Mouse (Mus musculus) G1E (cell line): ENCODE results near the gene Gm49450. TPM values are rescaled to one million over a fixed set of nuclear protein-coding genes. Genes with fewer than 3 reads are reported as not detected.

Source experiments
- ATAC-seq: 2 replicates; pipeline ENCODE4 v1.8.0; 2016; ENCODE audit warnings: mild to moderate bottlenecking; ENCODE audit not compliant: insufficient number of reproducible peaks, poor library complexity, low FRiP score, severe bottlenecking; ENCODE audit errors: extremely low read depth
- DNase-seq: peaks from one replicate; pipeline ENCODE4 v3.0.0; 2012; ENCODE audit warnings: low spot score
- H3K27me3 ChIP-seq: 2 replicates; pipeline ENCODE4 v1.6.1; 2012; ENCODE audit warnings: mild to moderate bottlenecking, low read length, inconsistent platforms; ENCODE audit not compliant: insufficient read depth
- H3K36me3 ChIP-seq: replicated peaks from 2 replicates; pipeline ENCODE3; 2012; ENCODE audit warnings: mild to moderate bottlenecking, inconsistent platforms
- H3K4me1 ChIP-seq: 2 replicates; pipeline ENCODE4 v1.6.1; 2012; ENCODE audit warnings: low read depth, low read length, inconsistent platforms, mixed read lengths; ENCODE audit not compliant: insufficient read depth
- H3K4me3 ChIP-seq: 2 replicates; pipeline ENCODE4 v1.5.1; 2012; ENCODE audit warnings: low read depth, mild to moderate bottlenecking, inconsistent platforms, low read length, moderate library complexity, mixed read lengths
- H3K9me3 ChIP-seq: replicated peaks from 2 replicates; pipeline ENCODE4 v1.6.1; 2012; ENCODE audit warnings: inconsistent platforms
- CTCF ChIP-seq: IDR thresholded peaks from 2 replicates; pipeline ENCODE4 v1.5.1; 2012; ENCODE audit warnings: low read depth, low read length, inconsistent platforms, mixed read lengths
- GATA1 ChIP-seq: IDR thresholded peaks from 2 replicates; pipeline ENCODE4 v1.6.1; 2012; ENCODE audit warnings: borderline replicate concordance, low read length, inconsistent platforms, mixed read lengths
- GATA2 ChIP-seq: IDR thresholded peaks from 2 replicates; pipeline ENCODE4 v1.6.1; 2012; ENCODE audit warnings: low read depth, low read length, inconsistent platforms, borderline replicate concordance
- POLR2AphosphoS5 ChIP-seq: IDR thresholded peaks from 2 replicates; pipeline ENCODE4 v1.6.1; 2012; ENCODE audit warnings: low read depth, low read length, inconsistent platforms; ENCODE audit not compliant: insufficient replicate concordance
- TAL1 ChIP-seq: conservative IDR thresholded peaks from 2 replicates; pipeline ENCODE4 v1.6.1; 2012; ENCODE audit warnings: low read depth, low read length, inconsistent platforms, mixed read lengths
- polyA plus RNA-seq: library from polyadenylated mRNA; stranded (reverse); fragments of >175 nt; gene quantifications from 2 replicates; pipeline ENCODE4 v1.2.3, GENCODE M21; 2012
- total RNA-seq, 2 experiments: library from RNA; stranded (forward) in 1 of 2; stranded (reverse) in 1 of 2; fragments of 200-1000 nt in 1 of 2; fragments of >200 nt in 1 of 2; fragmentation: Nextera tagmentation in 1 of 2; gene quantifications; 2 replicates each; pipeline ENCODE4 v1.2.3; 2014 to 2017

Gene Gm49450
- total and polyA plus RNA-seq, 3 experiments, result not detected

- ATAC-seq, result no peak
- peaks cover 45% of the 10 kb centered on the region for H3K4me1 ChIP-seq
- DNase-seq, result no peak
- TF ChIP-seq CTCF (no peak), GATA2 (no peak), TAL1 (no peak), GATA1 (no peak), POLR2AphosphoS5 (no peak)
- H3K27me3 ChIP-seq, result peaks cover 57% of the 10 kb centered on the region
- peaks cover 7% of the 10 kb centered on the region for H3K9me3 ChIP-seq
- no peak overlapping the region for H3K4me3 ChIP-seq
- H3K36me3 ChIP-seq, result no peaks in the 10 kb centered on the region
Observed at GRCm38 (mm10) chr15:98893036-98893435, 60.3 kb downstream of the Gm49450 start.

GRCm38 (mm10) chr15:98891907-98892606 lies 61.3 kb downstream of the Gm49450 start:
- H3K4me3 ChIP-seq, result no peak overlapping the region
- no peak for TF ChIP-seq GATA1
- TF ChIP-seq CTCF, result peak; percentile 39; the same call in 1 of the 2 replicates
- peaks cover 7% of the 10 kb centered on the region for H3K9me3 ChIP-seq
- H3K36me3 ChIP-seq, result no peaks in the 10 kb centered on the region
- peaks cover 42% of the 10 kb centered on the region for H3K4me1 ChIP-seq
- peaks cover 50% of the 10 kb centered on the region for H3K27me3 ChIP-seq
- peak; percentile 63 for DNase-seq
- peak; percentile 40 for ATAC-seq

- peaks cover 39% of the 10 kb centered on the region for H3K4me1 ChIP-seq
- TF ChIP-seq CTCF (no peak), TAL1 (no peak), GATA2 (no peak), GATA1 (no peak), POLR2AphosphoS5 (no peak)
- ATAC-seq, result no peak
- no peak for DNase-seq
- peaks cover 7% of the 10 kb centered on the region for H3K9me3 ChIP-seq
- peaks cover 49% of the 10 kb centered on the region for H3K27me3 ChIP-seq
- H3K36me3 ChIP-seq, result no peaks in the 10 kb centered on the region
- H3K4me3 ChIP-seq, result no peak overlapping the region
Observed at GRCm38 (mm10) chr15:98891198-98891742, 62.1 kb downstream of the Gm49450 start.

GRCm38 (mm10) chr15:98887526-98887925 lies 65.8 kb downstream of the Gm49450 start:
- no peak overlapping the region for H3K4me3 ChIP-seq
- peaks cover 14% of the 10 kb centered on the region for H3K27me3 ChIP-seq
- no peaks in the 10 kb centered on the region for H3K36me3 ChIP-seq
- H3K4me1 ChIP-seq, result peaks cover 15% of the 10 kb centered on the region
- TF ChIP-seq POLR2AphosphoS5 (no peak), CTCF (no peak), GATA2 (no peak), GATA1 (no peak), TAL1 (no peak)
- no peak for DNase-seq
- H3K9me3 ChIP-seq, result no peaks in the 10 kb centered on the region
- ATAC-seq, result no peak

- no peak for DNase-seq
- no peak for ATAC-seq
- no peak for TF ChIP-seq GATA1
- TF ChIP-seq GATA2, result no peak
- TF ChIP-seq POLR2AphosphoS5, result no peak
- TF ChIP-seq TAL1, result no peak
- no peak for TF ChIP-seq CTCF
- H3K36me3 ChIP-seq, result no peaks in the 10 kb centered on the region
- H3K4me3 ChIP-seq, result no peak overlapping the region
- H3K27me3 ChIP-seq, result peaks cover 14% of the 10 kb centered on the region
- H3K9me3 ChIP-seq, result no peaks in the 10 kb centered on the region
- peaks cover 13% of the 10 kb centered on the region for H3K4me1 ChIP-seq
Observed at GRCm38 (mm10) chr15:98886667-98887387, 66.5 kb downstream of the Gm49450 start.

GRCm38 (mm10) chr15:98884106-98884505 lies 69.2 kb downstream of the Gm49450 start:
- no peak for TF ChIP-seq GATA1
- no peak for TF ChIP-seq GATA2
- no peak for TF ChIP-seq TAL1
- TF ChIP-seq POLR2AphosphoS5, result no peak
- TF ChIP-seq CTCF, result no peak
- Histone ChIP-seq H3K36me3 (peaks cover 7% of the 10 kb centered on the region), H3K9me3 (no peaks in the 10 kb centered on the region), H3K4me1 (peaks cover 29% of the 10 kb centered on the region), H3K27me3 (peaks cover 9% of the 10 kb centered on the region), H3K4me3 (no peak overlapping the region)
- ATAC-seq (no peak), DNase-seq (no peak)
